Mouse (Mus musculus) kidney, adult 2 months (tissue): ENCODE measurements around the gene Mapkapk3. TPM values are rescaled to one million over a fixed set of nuclear protein-coding genes. Genes with fewer than 3 reads are reported as not detected.
A peak's percentile ranks its signal among the peaks of the same experiment; 100 is the strongest.

Source experiments
- DNase-seq: peaks from one replicate; pipeline ENCODE4 v3.0.0; 2021
- H3K27ac ChIP-seq: fragments of 200-500 bp; 2 replicates; pipeline ENCODE4 v1.5.1; 2012; ENCODE audit warnings: low read depth, low read length, control low read depth, inconsistent platforms; ENCODE audit not compliant: insufficient read depth
- H3K27me3 ChIP-seq: fragments of 200-500 bp; replicated peaks from 2 replicates; pipeline ENCODE4 v1.6.1; 2012; ENCODE audit warnings: mild to moderate bottlenecking, moderate library complexity, low read length, inconsistent platforms; ENCODE audit not compliant: control insufficient read depth, insufficient read depth
- H3K36me3 ChIP-seq: fragments of 200-500 bp; 2 replicates; pipeline ENCODE4 v1.6.1; 2012; ENCODE audit warnings: mild to moderate bottlenecking, moderate library complexity, low read length, inconsistent platforms; ENCODE audit not compliant: control insufficient read depth, insufficient read depth
- H3K4me1 ChIP-seq: fragments of 200-500 bp; 2 replicates; pipeline ENCODE4 v1.6.1; 2011; ENCODE audit warnings: low read length; ENCODE audit not compliant: control insufficient read depth, insufficient read depth
- H3K4me3 ChIP-seq: fragments of 200-500 bp; 2 replicates; pipeline ENCODE4 v1.5.1; 2011; ENCODE audit warnings: mild to moderate bottlenecking, low read depth, low read length, control low read depth; ENCODE audit not compliant: insufficient read depth
- CTCF ChIP-seq: fragments of 200-500 bp; conservative IDR thresholded peaks from 2 replicates; pipeline ENCODE4 v1.5.1; 2011; ENCODE audit warnings: low read depth, mild to moderate bottlenecking, control low read depth, low read length, moderate library complexity, mixed read lengths; ENCODE audit not compliant: insufficient read depth, insufficient read length
- POLR2A ChIP-seq: fragments of 200-500 bp; IDR thresholded peaks from one replicate; pipeline ENCODE4 v1.6.1; 2011; ENCODE audit warnings: low read depth, low read length, control low read depth
- WGBS: fragments of 180-500 bp; shearing (Covaris S2); methylation state at CpG from one replicate; pipeline ENCODE4 v1.1.7; 2018; 5-methylcytosine and 5-hydroxymethylcytosine counted together
- polyA plus RNA-seq: library from polyadenylated mRNA; depleted of rRNA; stranded (reverse); fragments of >200 nt; gene quantifications from 2 replicates; pipeline ENCODE4 v1.2.3, GENCODE M21; 2012

Gene Mapkapk3
- polyA plus RNA-seq, 1 experiment, result 24.3 TPM

GRCm38 (mm10) chr9:107315791-107316190, 26.1 kb upstream of the Mapkapk3 start:
- peak; percentile 87 for DNase-seq
- Histone ChIP-seq H3K4me1 (peaks cover 7% of the 10 kb centered on the region), H3K27me3 (no peaks in the 10 kb centered on the region), H3K4me3 (no peak overlapping the region), H3K27ac (peak overlapping the region; percentile 81), H3K36me3 (no peaks in the 10 kb centered on the region)
- TF ChIP-seq POLR2A (no peak), CTCF (no peak)
- 50% methylated on average over 2 of the region's 2 CpGs for WGBS

- DNase-seq, result no peak
- Histone ChIP-seq H3K27ac (no peak overlapping the region), H3K36me3 (no peaks in the 10 kb centered on the region), H3K4me3 (no peak overlapping the region), H3K27me3 (no peaks in the 10 kb centered on the region), H3K4me1 (peaks cover 14% of the 10 kb centered on the region)
- TF ChIP-seq CTCF (no peak), POLR2A (no peak)
- WGBS, result 89% methylated on average over 3 of the region's 3 CpGs
These were observed 24.2 kb upstream of the Mapkapk3 start for GRCm38 (mm10) chr9:107313926-107314325.

GRCm38 (mm10) chr9:107312811-107313584, 23.3 kb upstream of the Mapkapk3 start:
- DNase-seq, result no peak
- 46% methylated on average over 10 of the region's 10 CpGs for WGBS
- Histone ChIP-seq H3K4me3 (no peak overlapping the region), H3K27ac (peak overlapping the region; percentile 32), H3K27me3 (no peaks in the 10 kb centered on the region), H3K4me1 (peaks cover 24% of the 10 kb centered on the region), H3K36me3 (no peaks in the 10 kb centered on the region)
- TF ChIP-seq CTCF (no peak), POLR2A (no peak)

- no peak overlapping the region for H3K27ac ChIP-seq
- no peaks in the 10 kb centered on the region for H3K36me3 ChIP-seq
- no peak overlapping the region for H3K4me3 ChIP-seq
- H3K4me1 ChIP-seq, result peaks cover 52% of the 10 kb centered on the region
- TF ChIP-seq POLR2A, result no peak
- no peak for TF ChIP-seq CTCF
- WGBS, result 77% methylated on average over 5 of the region's 5 CpGs
- no peaks in the 10 kb centered on the region for H3K27me3 ChIP-seq
- DNase-seq, result no peak
These were observed 19.9 kb upstream of the Mapkapk3 start for GRCm38 (mm10) chr9:107309600-107309999.

GRCm38 (mm10) chr9:107309171-107309570, 19.5 kb upstream of the Mapkapk3 start:
- 58% methylated on average over 9 of the region's 9 CpGs for WGBS
- Histone ChIP-seq H3K36me3 (no peaks in the 10 kb centered on the region), H3K4me1 (peaks cover 52% of the 10 kb centered on the region), H3K27ac (0 out of 2 replicates have a peak overlapping the region, but pooled peaks have one; percentile 84), H3K27me3 (no peaks in the 10 kb centered on the region), H3K4me3 (no peak overlapping the region)
- TF ChIP-seq POLR2A (no peak), CTCF (no peak)
- peak; percentile 21 for DNase-seq

GRCm38 (mm10) chr9:107308346-107309000, 18.8 kb upstream of the Mapkapk3 start:
- peaks cover 52% of the 10 kb centered on the region for H3K4me1 ChIP-seq
- H3K4me3 ChIP-seq, result no peak overlapping the region
- no peak for TF ChIP-seq POLR2A
- TF ChIP-seq CTCF, result no peak
- no peaks in the 10 kb centered on the region for H3K36me3 ChIP-seq
- H3K27ac ChIP-seq, result peak overlapping the region; percentile 84
- no peaks in the 10 kb centered on the region for H3K27me3 ChIP-seq
- WGBS, result 45% methylated on average over 9 of the region's 9 CpGs
- DNase-seq, result peak; percentile 90

GRCm38 (mm10) chr9:107307886-107308285, 18.2 kb upstream of the Mapkapk3 start:
- H3K27me3 ChIP-seq, result no peaks in the 10 kb centered on the region
- H3K27ac ChIP-seq, result peak overlapping the region; percentile 92
- TF ChIP-seq CTCF, result no peak
- no peak for TF ChIP-seq POLR2A
- 15% methylated on average over 12 of the region's 12 CpGs for WGBS
- H3K4me1 ChIP-seq, result peaks cover 49% of the 10 kb centered on the region
- no peak overlapping the region for H3K4me3 ChIP-seq
- peak; percentile 98 for DNase-seq
- no peaks in the 10 kb centered on the region for H3K36me3 ChIP-seq
